Mouse (Mus musculus) megakaryocyte-erythroid progenitor cell, adult 5-6 weeks (primary cell): Measurements from ENCODE around the gene Igf2r. TPM values are rescaled to one million over a fixed set of nuclear protein-coding genes. Genes with fewer than 3 reads are reported as not detected.

Source experiments
- ATAC-seq: replicated peaks from 2 replicates; pipeline ENCODE4 v1.8.0; 2016; ENCODE audit warnings: mild to moderate bottlenecking, inconsistent platforms; ENCODE audit not compliant: severe bottlenecking, poor library complexity, low FRiP score, low TSS enrichment
- total RNA-seq, 2 experiments: library from RNA; stranded (forward) in 1 of 2; stranded (reverse) in 1 of 2; fragments of 200-1000, 215-1000 nt in 1 of 2; fragments of >200 nt in 1 of 2; fragmentation: Nextera tagmentation in 1 of 2; gene quantifications; 2 replicates each; pipeline ENCODE4 v1.2.3; 2014 to 2017

Gene Igf2r
- total RNA-seq (2014; fragmentation: Nextera tagmentation) = 10.2 and 14.0 TPM in 2 replicates
- total RNA-seq (2017) = 15.3 and 19.7 TPM in 2 replicates

- peak; percentile 82 for ATAC-seq
Measured at GRCm38 (mm10) chr17:12769380-12769921, at the start of gene Igf2r. Igf2r (minus strand) TSS chr17:12769664.

GRCm38 (mm10) chr17:12815885-12816284, 46.4 kb upstream of the Igf2r start:
- ATAC-seq = peak; percentile 95

- no peak for ATAC-seq
Measured at GRCm38 (mm10) chr17:12814502-12814901, 45.0 kb upstream of the Igf2r start.

GRCm38 (mm10) chr17:12810973-12811303, 41.5 kb upstream of the Igf2r start:
- ATAC-seq = no peak

GRCm38 (mm10) chr17:12810103-12810972, 40.9 kb upstream of the Igf2r start:
- peak; percentile 85 for ATAC-seq

- no peak for ATAC-seq
Measured at GRCm38 (mm10) chr17:12808851-12809250, 39.4 kb upstream of the Igf2r start.

- ATAC-seq = no peak
Measured at GRCm38 (mm10) chr17:12804584-12805445, 35.4 kb upstream of the Igf2r start.

GRCm38 (mm10) chr17:12801861-12802540, 32.5 kb upstream of the Igf2r start:
- no peak for ATAC-seq

- ATAC-seq = peak; percentile 61
Measured at GRCm38 (mm10) chr17:12799368-12800275, 30.2 kb upstream of the Igf2r start.

GRCm38 (mm10) chr17:12798571-12798970, 29.1 kb upstream of the Igf2r start:
- no peak for ATAC-seq

GRCm38 (mm10) chr17:12797427-12798029, 28.1 kb upstream of the Igf2r start:
- no peak for ATAC-seq

GRCm38 (mm10) chr17:12796633-12797032, 27.2 kb upstream of the Igf2r start:
- ATAC-seq = no peak

GRCm38 (mm10) chr17:12793660-12794406, 24.4 kb upstream of the Igf2r start:
- ATAC-seq = no peak

- ATAC-seq = peak; percentile 73
Measured at GRCm38 (mm10) chr17:12792422-12793206, 23.1 kb upstream of the Igf2r start.

GRCm38 (mm10) chr17:12791420-12791819, 22.0 kb upstream of the Igf2r start:
- no peak for ATAC-seq

- ATAC-seq = no peak
Measured at GRCm38 (mm10) chr17:12791079-12791406, 21.6 kb upstream of the Igf2r start.
